Mouse (Mus musculus) heart, embryonic 10.5 days (tissue): ENCODE results near the gene 4931428L18Rik. TPM values are rescaled to one million over a fixed set of nuclear protein-coding genes. Genes with fewer than 3 reads are reported as not detected.

ENCODE experiments used
- DNase-seq: peaks from one replicate; pipeline ENCODE4 v3.0.0-alpha.2; 2017; ENCODE audit warnings: low spot score
- H3K27ac ChIP-seq: fragments of 300-500 bp; sonication (generic); 2 replicates; pipeline ENCODE4 v1.5.1; 2016; ENCODE audit warnings: mild to moderate bottlenecking
- H3K27me3 ChIP-seq: fragments of 300-500 bp; sonication (generic); 2 replicates; pipeline ENCODE4 v1.6.1; 2016; ENCODE audit warnings: mild to moderate bottlenecking; ENCODE audit not compliant: poor library complexity, insufficient read depth, severe bottlenecking
- H3K36me3 ChIP-seq: fragments of 300-500 bp; sonication (generic); 2 replicates; pipeline ENCODE4 v1.6.1; 2016; ENCODE audit warnings: mild to moderate bottlenecking, moderate library complexity
- H3K4me1 ChIP-seq: fragments of 300-500 bp; sonication (generic); 2 replicates; pipeline ENCODE4 v1.6.1; 2016; ENCODE audit warnings: mild to moderate bottlenecking
- H3K4me3 ChIP-seq: fragments of 300-500 bp; sonication (generic); 2 replicates; pipeline ENCODE4 v1.5.1; 2016; ENCODE audit warnings: mild to moderate bottlenecking, moderate library complexity
- H3K9me3 ChIP-seq: fragments of 300-500 bp; sonication (generic); 2 replicates; pipeline ENCODE4 v1.6.1; 2016; ENCODE audit warnings: mild to moderate bottlenecking, moderate library complexity
- WGBS: fragments of 180-500 bp; shearing (Covaris S2); methylation state at CpG from one replicate; pipeline ENCODE4 v1.1.7; 2016; 5-methylcytosine and 5-hydroxymethylcytosine counted together
- polyA plus RNA-seq: library from polyadenylated mRNA; unstranded; fragments of >200 nt; fragmentation: Nextera tagmentation; extraction: Ambion mirVana; gene quantifications from 2 replicates; pipeline ENCODE4 v1.2.1, GENCODE M21; 2016

4931428L18Rik gene
- polyA plus RNA-seq = not detected in 2 replicates

GRCm38 (mm10) chr1:31222564-31222963 lies at the start of gene 4931428L18Rik, which contains the start of gene Pih1d3:
Gene 4931428L18Rik, minus strand, starts transcription at chr1:31222684.
Gene Pih1d3, plus strand, starts transcription at chr1:31222838.
- Histone ChIP-seq H3K4me1 (no peaks in the 10 kb centered on the region), H3K36me3 (no peaks in the 10 kb centered on the region), H3K27me3 (no peaks in the 10 kb centered on the region), H3K9me3 (no peaks in the 10 kb centered on the region), H3K27ac (no peak within 1 kb of the TSS), H3K4me3 (no peak within 1 kb of the TSS)
- DNase-seq = no peak
- 78% methylated on average over 7 of the region's 7 CpGs for WGBS

GRCm38 (mm10) chr1:31260218-31260923 lies 37.9 kb upstream of the 4931428L18Rik start:
- WGBS = 68% methylated on average over 10 of the region's 10 CpGs
- no peaks in the 10 kb centered on the region for H3K36me3 ChIP-seq
- H3K27me3 ChIP-seq = no peaks in the 10 kb centered on the region
- H3K9me3 ChIP-seq = no peaks in the 10 kb centered on the region
- no peak for DNase-seq
- no peaks in the 10 kb centered on the region for H3K4me1 ChIP-seq
- no peak overlapping the region for H3K27ac ChIP-seq
- no peak overlapping the region for H3K4me3 ChIP-seq

GRCm38 (mm10) chr1:31233319-31234036 lies 11.0 kb upstream of the 4931428L18Rik start:
- H3K4me1 ChIP-seq = no peaks in the 10 kb centered on the region
- DNase-seq = no peak
- no peaks in the 10 kb centered on the region for H3K36me3 ChIP-seq
- H3K27ac ChIP-seq = no peak overlapping the region
- H3K27me3 ChIP-seq = no peaks in the 10 kb centered on the region
- H3K4me3 ChIP-seq = no peak overlapping the region
- no peaks in the 10 kb centered on the region for H3K9me3 ChIP-seq

DNA sequence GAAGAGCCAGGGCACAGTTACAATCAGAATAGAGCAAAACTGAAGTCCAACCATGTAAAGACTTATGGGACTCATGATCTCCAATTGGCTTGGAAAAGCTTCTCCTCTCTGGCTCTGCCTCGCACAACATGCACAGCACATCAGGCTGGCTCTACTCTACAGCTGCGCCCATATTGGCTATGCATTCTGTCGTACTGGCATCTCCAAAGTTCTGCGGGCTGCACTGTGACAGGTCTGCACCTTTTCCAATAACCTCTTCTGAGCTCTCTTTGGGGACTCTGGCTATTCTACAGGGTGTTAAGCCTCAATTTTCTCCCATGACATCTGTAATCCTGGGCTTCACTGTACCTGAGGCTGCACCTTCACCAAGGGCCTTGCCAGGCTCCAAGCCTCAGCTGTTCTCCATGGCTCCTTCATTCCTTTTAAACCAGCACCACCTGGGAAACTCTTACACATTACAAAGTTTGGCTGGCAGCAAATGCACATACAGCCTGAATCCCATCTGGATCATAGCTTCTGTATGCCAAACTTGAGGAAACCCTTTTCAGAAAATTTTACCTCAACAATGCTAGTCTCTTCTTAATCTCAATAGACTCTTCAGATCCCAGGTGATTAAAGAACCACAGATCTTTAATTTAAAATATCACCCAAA lies 1.8 kb downstream of the 4931428L18Rik start:
- Histone ChIP-seq H3K9me3 (no peaks in the 10 kb centered on the region), H3K27ac (no peak overlapping the region), H3K4me1 (no peaks in the 10 kb centered on the region), H3K36me3 (no peaks in the 10 kb centered on the region), H3K27me3 (no peaks in the 10 kb centered on the region), H3K4me3 (no peak overlapping the region)
- DNase-seq = no peak
- 88% methylated on average over 4 of the region's 4 CpGs for WGBS

DNA sequence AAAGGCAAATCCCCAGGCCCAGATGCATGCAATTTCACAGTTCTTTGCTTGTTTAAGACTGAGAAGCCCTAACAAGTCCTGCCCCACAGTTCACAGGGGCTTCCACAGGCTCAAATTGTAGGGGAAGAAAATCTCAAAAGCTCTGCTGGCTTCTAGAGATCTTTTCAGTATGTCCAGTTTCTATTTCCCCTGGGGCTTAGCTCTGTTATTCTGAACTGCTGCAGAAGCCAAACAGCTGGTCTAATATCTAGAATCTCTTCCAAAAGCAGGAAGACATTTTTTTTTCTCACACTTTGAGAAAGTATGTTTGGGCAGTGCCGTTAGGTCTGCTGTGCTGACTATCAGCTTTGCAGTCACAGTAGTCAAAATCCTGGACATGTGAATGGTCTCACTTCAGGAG lies 7.7 kb downstream of the 4931428L18Rik start:
- Histone ChIP-seq H3K4me3 (no peak overlapping the region), H3K4me1 (no peaks in the 10 kb centered on the region), H3K9me3 (no peaks in the 10 kb centered on the region), H3K27me3 (no peaks in the 10 kb centered on the region), H3K36me3 (no peaks in the 10 kb centered on the region), H3K27ac (no peak overlapping the region)
- DNase-seq = no peak
- 60% methylated on average over 1 of the region's 1 CpGs for WGBS

- 3% methylated on average over 5 of the region's 5 CpGs for WGBS
- H3K4me1 ChIP-seq = no peaks in the 10 kb centered on the region
- DNase-seq = no peak
These were observed 12.3 kb downstream of the 4931428L18Rik start for GRCm38 (mm10) chr1:31210144-31210543.

GRCm38 (mm10) chr1:31205770-31206169 lies 16.7 kb downstream of the 4931428L18Rik start:
- no peak overlapping the region for H3K27ac ChIP-seq
- no peaks in the 10 kb centered on the region for H3K27me3 ChIP-seq
- H3K36me3 ChIP-seq = no peaks in the 10 kb centered on the region
- H3K4me1 ChIP-seq = no peaks in the 10 kb centered on the region
- WGBS = 75% methylated on average over 3 of the region's 3 CpGs
- no peaks in the 10 kb centered on the region for H3K9me3 ChIP-seq
- H3K4me3 ChIP-seq = no peak overlapping the region
- DNase-seq = no peak

More at GRCm38 (mm10) chr1:31210144-31210543, 12.3 kb downstream of the 4931428L18Rik start:
- Histone ChIP-seq H3K9me3 (no peaks in the 10 kb centered on the region), H3K27ac (no peak overlapping the region), H3K36me3 (no peaks in the 10 kb centered on the region), H3K27me3 (no peaks in the 10 kb centered on the region), H3K4me3 (no peak overlapping the region)

GRCm38 (mm10) chr1:31205346-31205745 lies 17.1 kb downstream of the 4931428L18Rik start:
- 82% methylated on average over 7 of the region's 7 CpGs for WGBS
- Histone ChIP-seq H3K4me1 (no peaks in the 10 kb centered on the region), H3K9me3 (no peaks in the 10 kb centered on the region), H3K36me3 (no peaks in the 10 kb centered on the region), H3K27me3 (no peaks in the 10 kb centered on the region), H3K4me3 (no peak overlapping the region), H3K27ac (no peak overlapping the region)
- no peak for DNase-seq

DNA sequence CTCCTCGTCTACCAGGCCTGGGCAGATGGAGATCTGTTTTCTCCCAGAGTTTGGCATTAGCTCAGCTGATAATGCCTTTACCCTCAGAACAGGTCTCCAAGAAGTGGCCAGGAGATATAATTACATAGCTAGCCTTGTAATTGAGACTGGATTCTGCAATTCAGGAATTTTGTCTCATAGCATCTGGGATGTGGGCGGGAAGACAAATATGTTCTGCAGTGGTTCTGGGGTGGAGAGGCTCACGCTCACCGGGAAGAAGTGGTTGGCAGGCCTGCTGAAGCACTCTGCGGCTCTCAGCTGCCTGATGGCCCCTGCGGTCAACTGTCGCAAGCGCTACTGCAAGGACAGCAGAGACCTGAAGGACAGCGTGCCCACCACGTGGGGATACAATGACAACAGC lies 18.7 kb downstream of the 4931428L18Rik start:
- WGBS = 89% methylated on average over 10 of the region's 10 CpGs
- DNase-seq = no peak
- no peak overlapping the region for H3K4me3 ChIP-seq
- no peaks in the 10 kb centered on the region for H3K9me3 ChIP-seq
- no peaks in the 10 kb centered on the region for H3K27me3 ChIP-seq
- no peak overlapping the region for H3K27ac ChIP-seq
- no peaks in the 10 kb centered on the region for H3K36me3 ChIP-seq
- no peaks in the 10 kb centered on the region for H3K4me1 ChIP-seq

DNA sequence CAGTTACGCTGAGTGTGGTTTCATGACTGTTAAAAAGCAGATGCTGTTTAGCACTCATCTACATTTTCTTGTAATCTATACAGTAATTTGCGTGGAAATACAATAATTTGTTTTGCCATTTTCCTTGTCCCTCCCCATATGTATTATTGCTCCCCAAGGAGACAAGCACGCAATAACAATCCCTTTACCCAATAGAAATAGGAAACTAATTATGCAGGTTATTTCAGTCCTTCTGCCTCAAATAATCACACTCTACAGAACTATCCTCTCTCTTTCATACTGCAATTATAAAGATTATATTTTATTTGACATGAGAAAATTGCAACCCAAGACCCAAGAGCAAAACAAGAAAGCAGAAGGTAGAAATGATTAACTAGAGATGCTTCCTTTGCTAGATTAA lies 25.5 kb downstream of the 4931428L18Rik start:
- Histone ChIP-seq H3K4me3 (no peak overlapping the region), H3K27me3 (no peaks in the 10 kb centered on the region), H3K4me1 (no peaks in the 10 kb centered on the region), H3K9me3 (no peaks in the 10 kb centered on the region), H3K27ac (no peak overlapping the region), H3K36me3 (no peaks in the 10 kb centered on the region)
- 84% methylated on average over 3 of the region's 3 CpGs for WGBS
- no peak for DNase-seq

- DNase-seq = no peak
- no peaks in the 10 kb centered on the region for H3K9me3 ChIP-seq
- no peak overlapping the region for H3K4me3 ChIP-seq
- H3K4me1 ChIP-seq = no peaks in the 10 kb centered on the region
- no peaks in the 10 kb centered on the region for H3K27me3 ChIP-seq
- no peak overlapping the region for H3K27ac ChIP-seq
- no peaks in the 10 kb centered on the region for H3K36me3 ChIP-seq
- WGBS = 67% methylated on average over 1 of the region's 1 CpGs
These were observed 26.9 kb downstream of the 4931428L18Rik start for GRCm38 (mm10) chr1:31195633-31196032.

GRCm38 (mm10) chr1:31190237-31190866 lies 32.1 kb downstream of the 4931428L18Rik start:
- Histone ChIP-seq H3K4me3 (no peak overlapping the region), H3K27ac (no peak overlapping the region), H3K9me3 (no peaks in the 10 kb centered on the region), H3K27me3 (no peaks in the 10 kb centered on the region), H3K4me1 (no peaks in the 10 kb centered on the region), H3K36me3 (no peaks in the 10 kb centered on the region)
- WGBS = 76% methylated on average over 10 of the region's 10 CpGs
- no peak for DNase-seq

DNA sequence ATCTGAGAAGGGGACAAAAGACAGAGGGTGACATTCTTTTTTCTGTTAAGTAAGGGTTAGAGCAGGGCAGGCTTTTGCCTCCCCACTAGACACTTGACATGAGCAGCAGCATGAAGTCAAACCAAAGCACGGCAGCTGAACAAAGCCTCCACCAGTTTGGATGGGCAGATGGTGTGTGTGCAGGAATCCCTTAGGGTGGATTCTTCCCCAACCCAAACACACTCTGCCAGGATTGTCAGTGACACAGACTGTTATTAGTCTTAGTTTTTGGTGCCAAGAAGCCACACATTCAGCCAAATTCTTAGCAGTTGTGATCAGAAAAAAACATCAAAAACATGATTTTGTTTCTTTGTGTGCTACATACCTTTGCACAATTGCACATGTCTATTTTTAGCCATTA lies 44.2 kb downstream of the 4931428L18Rik start:
- Histone ChIP-seq H3K36me3 (no peaks in the 10 kb centered on the region), H3K4me3 (no peak overlapping the region), H3K4me1 (no peaks in the 10 kb centered on the region), H3K9me3 (no peaks in the 10 kb centered on the region), H3K27me3 (no peaks in the 10 kb centered on the region), H3K27ac (no peak overlapping the region)
- 73% methylated on average over 1 of the region's 1 CpGs for WGBS
- no peak for DNase-seq
